Mouse (Mus musculus) heart, embryonic 12.5 days (tissue): Measurements from ENCODE around the gene Dyrk1a. TPM values are rescaled to one million over a fixed set of nuclear protein-coding genes. Genes with fewer than 3 reads are reported as not detected.

Source experiments
- ATAC-seq: fragments of 200-750 bp; cut with Nextera tagmentation; 2 replicates; pipeline ENCODE4 v1.8.0; 2017; ENCODE audit warnings: moderate TSS enrichment, moderate library complexity; ENCODE audit not compliant: insufficient number of reproducible peaks, low FRiP score
- H3K27ac ChIP-seq: fragments of 300-500 bp; sonication (generic); 2 replicates; pipeline ENCODE4 v1.5.1; 2016; ENCODE audit warnings: mild to moderate bottlenecking, moderate library complexity; ENCODE audit not compliant: poor library complexity, severe bottlenecking
- H3K27me3 ChIP-seq: fragments of 300-500 bp; sonication (generic); replicated peaks from 2 replicates; pipeline ENCODE4 v1.6.1; 2016; ENCODE audit warnings: mild to moderate bottlenecking, moderate library complexity
- H3K36me3 ChIP-seq: fragments of 300-500 bp; sonication (generic); 2 replicates; pipeline ENCODE4 v1.6.1; 2016; ENCODE audit warnings: mild to moderate bottlenecking, moderate library complexity
- H3K4me1 ChIP-seq: fragments of 300-500 bp; sonication (generic); replicated peaks from 2 replicates; pipeline ENCODE4 v1.6.1; 2016; ENCODE audit warnings: mild to moderate bottlenecking
- H3K4me2 ChIP-seq: fragments of 300-500 bp; sonication (generic); 2 replicates; pipeline ENCODE4 v1.6.1; 2016; ENCODE audit warnings: mild to moderate bottlenecking, moderate library complexity
- H3K4me3 ChIP-seq: fragments of 300-500 bp; sonication (generic); 2 replicates; pipeline ENCODE4 v1.5.1; 2016; ENCODE audit warnings: mild to moderate bottlenecking
- H3K9ac ChIP-seq: fragments of 300-500 bp; sonication (generic); 2 replicates; pipeline ENCODE4 v1.6.1; 2016; ENCODE audit warnings: mild to moderate bottlenecking, moderate library complexity
- H3K9me3 ChIP-seq: fragments of 300-500 bp; sonication (generic); replicated peaks from 2 replicates; pipeline ENCODE4 v1.6.1; 2016; ENCODE audit warnings: mild to moderate bottlenecking, moderate library complexity
- WGBS: fragments of 180-500 bp; shearing (Covaris S2); methylation state at CpG from one replicate; pipeline ENCODE4 v1.1.7; 2016; 5-methylcytosine and 5-hydroxymethylcytosine counted together
- polyA plus RNA-seq: library from polyadenylated mRNA; unstranded; fragments of >200 nt; fragmentation: Nextera tagmentation; extraction: Ambion mirVana; gene quantifications from 2 replicates; pipeline ENCODE4 v1.2.1, GENCODE M21; 2016

Dyrk1a gene
- polyA plus RNA-seq, 1 experiment from 2014 or later, result 7.9 TPM

- Histone ChIP-seq H3K27ac (no peak overlapping the region), H3K4me2 (no peak overlapping the region), H3K4me1 (peaks cover 65% of the 10 kb centered on the region), H3K9ac (no peak overlapping the region), H3K27me3 (no peaks in the 10 kb centered on the region), H3K9me3 (no peaks in the 10 kb centered on the region), H3K36me3 (no peaks in the 10 kb centered on the region), H3K4me3 (no peak overlapping the region)
- ATAC-seq, result no peak
Measured at GRCm38 (mm10) chr16:94574718-94575094, 4.9 kb downstream of the Dyrk1a start.

DNA sequence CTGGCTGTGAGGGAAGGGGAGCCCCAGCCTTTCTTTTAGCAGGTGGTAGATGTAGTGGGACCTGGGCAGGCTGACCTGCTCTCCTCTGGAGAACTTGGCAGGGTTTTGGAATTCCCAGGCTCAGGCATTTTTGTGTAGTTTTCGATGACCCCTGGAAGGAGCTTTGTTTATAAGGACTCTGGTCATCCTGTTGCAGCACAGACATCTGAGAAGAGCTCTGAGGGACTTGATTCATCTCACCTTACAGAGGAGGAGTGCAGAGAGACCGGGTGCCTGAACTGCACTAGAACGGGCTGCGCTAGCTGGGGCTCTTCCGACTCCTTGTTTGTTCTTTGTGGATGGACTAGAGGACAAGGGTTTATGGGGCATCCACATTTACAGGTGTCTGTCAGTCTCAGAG, 5.9 kb downstream of the Dyrk1a start:
- no peak overlapping the region for H3K4me3 ChIP-seq
- 62% methylated on average over 5 of the region's 5 CpGs for WGBS
- no peaks in the 10 kb centered on the region for H3K36me3 ChIP-seq
- peak overlapping the region; percentile 57; the same call in 1 of the 2 replicates for H3K9ac ChIP-seq
- peak overlapping the region; percentile 18; the same call in 1 of the 2 replicates for H3K27ac ChIP-seq
- no peak overlapping the region for H3K4me2 ChIP-seq
- no peaks in the 10 kb centered on the region for H3K27me3 ChIP-seq
- H3K9me3 ChIP-seq, result no peaks in the 10 kb centered on the region
- no peak for ATAC-seq
- H3K4me1 ChIP-seq, result peaks cover 71% of the 10 kb centered on the region

- Histone ChIP-seq H3K27ac (0 out of 2 replicates have a peak overlapping the region, but pooled peaks have one; percentile 30), H3K27me3 (no peaks in the 10 kb centered on the region), H3K4me2 (no peak overlapping the region), H3K9ac (no peak overlapping the region), H3K4me3 (no peak overlapping the region), H3K9me3 (no peaks in the 10 kb centered on the region), H3K4me1 (peaks cover 84% of the 10 kb centered on the region), H3K36me3 (no peaks in the 10 kb centered on the region)
- ATAC-seq, result no peak
- WGBS, result 89% methylated on average over 4 of the region's 4 CpGs
Measured at GRCm38 (mm10) chr16:94579348-94579747, 9.5 kb downstream of the Dyrk1a start.

- Histone ChIP-seq H3K27ac (peak overlapping the region; percentile 71), H3K36me3 (no peaks in the 10 kb centered on the region), H3K4me2 (peak overlapping the region; percentile 43), H3K4me1 (peaks cover 83% of the 10 kb centered on the region), H3K9me3 (no peaks in the 10 kb centered on the region), H3K4me3 (no peak overlapping the region), H3K27me3 (no peaks in the 10 kb centered on the region), H3K9ac (peak overlapping the region; percentile 50; the same call in 1 of the 2 replicates)
- 11% methylated on average over 7 of the region's 7 CpGs for WGBS
- ATAC-seq, result peak; percentile 65; the same call in 1 of the 2 replicates
Measured at GRCm38 (mm10) chr16:94580844-94581405, 11.1 kb downstream of the Dyrk1a start.

DNA sequence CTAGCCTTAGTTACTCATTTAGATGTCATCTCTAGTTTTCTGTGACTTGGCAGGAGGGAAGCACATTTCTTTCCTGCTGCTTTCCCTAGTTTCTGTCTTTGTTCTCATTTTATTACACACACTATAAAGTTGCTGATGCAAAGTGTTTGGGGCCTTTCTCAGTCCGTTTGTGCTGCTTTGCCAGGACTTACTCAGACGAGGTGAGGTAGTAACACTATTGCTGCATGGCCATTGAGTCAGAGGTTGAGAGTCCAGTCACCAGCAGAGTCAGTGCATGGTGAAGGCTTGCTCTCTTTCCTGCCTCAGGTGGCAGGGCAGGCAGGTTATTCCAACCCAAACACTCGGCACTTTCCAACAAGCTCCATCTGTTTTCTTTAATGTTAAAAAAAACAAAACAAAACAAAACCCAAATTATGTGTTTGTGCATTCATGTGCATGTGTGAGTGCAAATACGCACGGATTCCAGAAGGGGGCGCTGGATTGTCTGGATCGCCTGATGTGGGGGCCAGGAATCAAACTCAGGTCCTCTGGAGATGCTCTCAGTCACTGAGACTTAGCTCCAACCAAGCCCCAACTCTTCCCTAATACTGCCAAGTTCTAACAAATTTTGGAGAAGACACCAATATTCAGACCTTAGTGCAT, 16.7 kb downstream of the Dyrk1a start:
- H3K4me1 ChIP-seq, result peaks cover 91% of the 10 kb centered on the region
- H3K27me3 ChIP-seq, result no peaks in the 10 kb centered on the region
- no peak for ATAC-seq
- no peak overlapping the region for H3K4me2 ChIP-seq
- no peak overlapping the region for H3K4me3 ChIP-seq
- H3K27ac ChIP-seq, result no peak overlapping the region
- WGBS, result 67% methylated on average over 7 of the region's 7 CpGs
- no peaks in the 10 kb centered on the region for H3K36me3 ChIP-seq
- H3K9me3 ChIP-seq, result no peaks in the 10 kb centered on the region
- H3K9ac ChIP-seq, result no peak overlapping the region

GRCm38 (mm10) chr16:94587461-94587860, 17.7 kb downstream of the Dyrk1a start:
- no peak overlapping the region for H3K27ac ChIP-seq
- H3K9ac ChIP-seq, result no peak overlapping the region
- H3K36me3 ChIP-seq, result no peaks in the 10 kb centered on the region
- H3K27me3 ChIP-seq, result no peaks in the 10 kb centered on the region
- no peak overlapping the region for H3K4me3 ChIP-seq
- H3K4me1 ChIP-seq, result peaks cover 92% of the 10 kb centered on the region
- H3K9me3 ChIP-seq, result no peaks in the 10 kb centered on the region
- ATAC-seq, result no peak
- no peak overlapping the region for H3K4me2 ChIP-seq
- 65% methylated on average over 4 of the region's 4 CpGs for WGBS

- H3K9me3 ChIP-seq, result no peaks in the 10 kb centered on the region
- H3K9ac ChIP-seq, result no peak overlapping the region
- no peak overlapping the region for H3K4me3 ChIP-seq
- 68% methylated on average over 8 of the region's 8 CpGs for WGBS
- no peak overlapping the region for H3K4me2 ChIP-seq
- peaks cover 91% of the 10 kb centered on the region for H3K4me1 ChIP-seq
- H3K27me3 ChIP-seq, result no peaks in the 10 kb centered on the region
- ATAC-seq, result no peak
- H3K27ac ChIP-seq, result no peak overlapping the region
- H3K36me3 ChIP-seq, result no peaks in the 10 kb centered on the region
Measured at GRCm38 (mm10) chr16:94588171-94588570, 18.4 kb downstream of the Dyrk1a start.

DNA sequence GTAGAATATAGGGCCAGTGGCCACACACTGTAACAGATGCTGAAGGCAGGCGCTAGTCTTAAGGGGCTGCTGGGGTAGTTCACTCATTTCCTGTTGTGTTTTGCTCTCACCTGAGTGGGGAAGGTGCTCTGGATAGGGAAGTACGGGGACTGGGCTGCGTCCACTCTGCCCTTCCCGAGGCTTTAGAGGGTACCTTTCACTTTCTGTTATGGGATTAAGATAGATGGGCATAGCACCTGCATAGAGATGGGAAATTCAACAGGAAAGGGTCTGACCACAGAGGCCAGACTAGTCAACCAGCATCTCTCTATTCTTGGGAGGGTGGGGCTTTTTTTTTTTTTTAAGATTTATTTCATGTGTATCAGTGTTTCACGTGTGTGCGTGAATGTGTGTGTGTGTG, 19.2 kb downstream of the Dyrk1a start:
- Histone ChIP-seq H3K9me3 (no peaks in the 10 kb centered on the region), H3K9ac (0 out of 2 replicates have a peak overlapping the region, but pooled peaks have one; percentile 3), H3K4me1 (peaks cover 89% of the 10 kb centered on the region), H3K36me3 (no peaks in the 10 kb centered on the region), H3K27ac (no peak overlapping the region), H3K4me2 (no peak overlapping the region), H3K27me3 (no peaks in the 10 kb centered on the region), H3K4me3 (no peak overlapping the region)
- ATAC-seq, result no peak
- whole genome bisulfite sequencing, result 84% methylated on average over 6 of the region's 6 CpGs

DNA sequence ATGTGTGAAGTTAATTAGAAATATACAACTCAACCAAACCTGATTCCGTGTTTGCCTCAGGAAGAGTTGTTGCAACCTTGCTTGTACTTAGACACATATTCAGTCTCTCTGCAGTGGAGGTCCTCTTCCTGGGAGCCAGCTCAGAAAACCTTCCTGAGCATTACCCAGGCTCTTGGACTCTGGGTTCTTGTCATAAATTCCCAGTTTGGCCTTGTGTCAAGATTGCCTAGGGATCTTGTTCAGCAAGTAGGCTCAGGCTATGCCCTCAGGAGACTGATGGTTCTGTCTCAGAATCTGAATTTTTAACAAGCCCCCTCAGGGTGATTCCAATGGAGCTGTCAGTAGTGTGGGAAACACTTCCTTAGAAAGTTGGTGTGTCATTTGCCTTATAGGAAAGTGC, 19.8 kb downstream of the Dyrk1a start:
- Histone ChIP-seq H3K9ac (no peak overlapping the region), H3K4me2 (no peak overlapping the region), H3K27ac (no peak overlapping the region), H3K9me3 (no peaks in the 10 kb centered on the region), H3K36me3 (no peaks in the 10 kb centered on the region), H3K4me1 (peaks cover 88% of the 10 kb centered on the region), H3K4me3 (no peak overlapping the region), H3K27me3 (no peaks in the 10 kb centered on the region)
- 85% methylated on average over 1 of the region's 1 CpGs for WGBS
- no peak for ATAC-seq

DNA sequence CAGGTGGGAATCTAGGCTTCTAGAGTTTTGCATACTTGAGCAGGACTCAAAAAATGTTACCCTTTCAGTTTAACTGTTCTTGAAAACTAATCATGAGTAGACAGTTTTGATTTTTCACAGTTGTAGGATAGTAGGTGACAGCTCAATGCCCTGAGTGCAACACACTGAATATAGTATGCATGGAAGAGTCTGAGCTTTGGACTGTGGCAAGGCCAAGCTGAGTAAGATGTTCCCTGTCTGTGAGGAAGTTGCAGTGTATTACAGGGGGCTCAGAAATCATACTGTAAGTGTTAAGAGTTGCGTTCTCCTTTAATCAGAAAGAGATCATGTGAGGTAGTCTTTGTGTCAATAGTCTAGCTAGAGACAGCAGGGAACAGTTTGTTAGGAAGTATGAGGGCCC, 20.4 kb downstream of the Dyrk1a start:
- Histone ChIP-seq H3K27me3 (no peaks in the 10 kb centered on the region), H3K36me3 (0 out of 2 replicates have a peak, but pooled peaks cover 2% of the 10 kb centered on the region), H3K27ac (peak overlapping the region; percentile 31; the same call in 1 of the 2 replicates), H3K4me3 (no peak overlapping the region), H3K4me1 (peaks cover 85% of the 10 kb centered on the region), H3K9me3 (no peaks in the 10 kb centered on the region), H3K9ac (no peak overlapping the region), H3K4me2 (no peak overlapping the region)
- 69% methylated on average over 1 of the region's 1 CpGs for WGBS
- no peak for ATAC-seq

GRCm38 (mm10) chr16:94590977-94591376, 21.2 kb downstream of the Dyrk1a start:
- no peak overlapping the region for H3K27ac ChIP-seq

More at GRCm38 (mm10) chr16:94590977-94591376, 21.2 kb downstream of the Dyrk1a start:
- WGBS, result 71% methylated on average over 8 of the region's 8 CpGs
- no peaks in the 10 kb centered on the region for H3K27me3 ChIP-seq
- 0 out of 2 replicates have a peak, but pooled peaks cover 3% of the 10 kb centered on the region for H3K36me3 ChIP-seq
- no peak overlapping the region for H3K4me2 ChIP-seq
- H3K9ac ChIP-seq, result no peak overlapping the region
- no peaks in the 10 kb centered on the region for H3K9me3 ChIP-seq
- no peak for ATAC-seq
- no peak overlapping the region for H3K4me3 ChIP-seq
- peaks cover 84% of the 10 kb centered on the region for H3K4me1 ChIP-seq
